Mouse (Mus musculus): ENCODE measurements around the gene Entpd1. TPM values are rescaled to one million over a fixed set of nuclear protein-coding genes. Genes with fewer than 3 reads are reported as not detected.
"Not testable (repeated sequence)": the region's sequence is repeated elsewhere in the genome, so short reads cannot be mapped to it uniquely, and the experiment has no call there.

The Entpd1 gene
- polyA plus RNA-seq, 1 experiment from 2014 or later, result 3.8 TPM

- Histone ChIP-seq H3K4me1 (replicated peaks) (peaks cover 37% of the 10 kb centered on the region), H3K27ac (replicated peaks) (peak overlapping the region; percentile 61), H3K4me3 (replicated peaks) (peak overlapping the region; percentile 73), H3K27me3 (no peaks in the 10 kb centered on the region), H3K9me3 (replicated peaks) (no peaks in the 10 kb centered on the region), H3K9ac (peak overlapping the region; percentile 61), H3K36me3 (replicated peaks) (peaks cover 13% of the 10 kb centered on the region), H3K4me2 (peak overlapping the region; percentile 88)
- under 1% methylated on average over 18 of the region's 18 CpGs for WGBS (ENCODE audit: insufficient replicate concordance)
- peak; percentile 48 for ATAC-seq (ENCODE audit: insufficient read depth)
Observed at GRCm38 (mm10) chr19:40588847-40589529, 23.2 kb upstream of the Entpd1 start.

- Histone ChIP-seq H3K27me3 (no peaks in the 10 kb centered on the region), H3K27ac (replicated peaks) (peak overlapping the region; percentile 61; the same call in 1 of the 2 replicates), H3K36me3 (replicated peaks) (0 out of 2 replicates have a peak, but pooled peaks cover 10% of the 10 kb centered on the region), H3K4me1 (replicated peaks) (peaks cover 37% of the 10 kb centered on the region), H3K4me3 (replicated peaks) (peak overlapping the region; percentile 73), H3K9ac (0 out of 2 replicates have a peak overlapping the region, but pooled peaks have one; percentile 61), H3K9me3 (replicated peaks) (no peaks in the 10 kb centered on the region), H3K4me2 (peak overlapping the region; percentile 88)
- ATAC-seq (ENCODE audit: insufficient read depth), result no peak
- WGBS (ENCODE audit: insufficient replicate concordance), result 0% methylated on average over 10 of the region's 10 CpGs
Observed at GRCm38 (mm10) chr19:40589530-40589880, 22.7 kb upstream of the Entpd1 start.

- H3K27ac ChIP-seq (replicated peaks), result no peak overlapping the region
- H3K27me3 ChIP-seq, result no peaks in the 10 kb centered on the region
- H3K4me1 ChIP-seq (replicated peaks), result no peaks in the 10 kb centered on the region
- H3K36me3 ChIP-seq (replicated peaks), result no peaks in the 10 kb centered on the region
- H3K9ac ChIP-seq, result no peak overlapping the region
- no peak overlapping the region for H3K4me2 ChIP-seq
- 56% methylated on average over 3 of the region's 3 CpGs for WGBS (ENCODE audit: insufficient replicate concordance)
- H3K4me3 ChIP-seq (replicated peaks), result no peak overlapping the region
- ATAC-seq (ENCODE audit: insufficient read depth), result no peak
- H3K9me3 ChIP-seq (replicated peaks), result no peaks in the 10 kb centered on the region
Observed at GRCm38 (mm10) chr19:40595231-40595630, 16.9 kb upstream of the Entpd1 start.

- no peaks in the 10 kb centered on the region for H3K36me3 ChIP-seq (replicated peaks)
- WGBS (ENCODE audit: insufficient replicate concordance), result 77% methylated on average over 8 of the region's 8 CpGs
- no peak overlapping the region for H3K27ac ChIP-seq (replicated peaks)
- H3K4me1 ChIP-seq (replicated peaks), result no peaks in the 10 kb centered on the region
- no peak for ATAC-seq (ENCODE audit: insufficient read depth)
- no peak overlapping the region for H3K4me2 ChIP-seq
- H3K9me3 ChIP-seq (replicated peaks), result no peaks in the 10 kb centered on the region
- no peak overlapping the region for H3K9ac ChIP-seq
- no peaks in the 10 kb centered on the region for H3K27me3 ChIP-seq
- no peak overlapping the region for H3K4me3 ChIP-seq (replicated peaks)
Observed at GRCm38 (mm10) chr19:40595831-40596230, 16.3 kb upstream of the Entpd1 start.

GRCm38 (mm10) chr19:40600846-40601245, 11.3 kb upstream of the Entpd1 start:
- H3K27me3 ChIP-seq; H3K4me1 ChIP-seq (replicated peaks); H3K36me3 ChIP-seq (replicated peaks); H3K4me2 ChIP-seq; H3K9me3 ChIP-seq (replicated peaks); ATAC-seq (ENCODE audit: insufficient read depth); H3K4me3 ChIP-seq (replicated peaks); H3K9ac ChIP-seq; H3K27ac ChIP-seq (replicated peaks): not testable (repeated sequence)
- 70% methylated on average over 5 of the region's 5 CpGs for WGBS (ENCODE audit: insufficient replicate concordance)

GRCm38 (mm10) chr19:40601870-40602269, 10.3 kb upstream of the Entpd1 start:
- no peak for ATAC-seq (ENCODE audit: insufficient read depth)
- no peaks in the 10 kb centered on the region for H3K9me3 ChIP-seq (replicated peaks)
- H3K36me3 ChIP-seq (replicated peaks), result peaks cover 6% of the 10 kb centered on the region
- no peak overlapping the region for H3K4me2 ChIP-seq
- H3K27me3 ChIP-seq, result no peaks in the 10 kb centered on the region
- H3K27ac ChIP-seq (replicated peaks), result no peak overlapping the region
- WGBS (ENCODE audit: insufficient replicate concordance), result 35% methylated on average over 3 of the region's 3 CpGs
- no peak overlapping the region for H3K9ac ChIP-seq
- H3K4me1 ChIP-seq (replicated peaks), result no peaks in the 10 kb centered on the region
- H3K4me3 ChIP-seq (replicated peaks), result no peak overlapping the region

- WGBS (ENCODE audit: insufficient replicate concordance), result 83% methylated on average over 9 of the region's 9 CpGs
- H3K9me3 ChIP-seq (replicated peaks), result no peaks in the 10 kb centered on the region
- no peak overlapping the region for H3K4me3 ChIP-seq (replicated peaks)
- H3K9ac ChIP-seq, result no peak overlapping the region
- ATAC-seq (ENCODE audit: insufficient read depth), result no peak
- H3K27ac ChIP-seq (replicated peaks), result no peak overlapping the region
- H3K36me3 ChIP-seq (replicated peaks), result peaks cover 25% of the 10 kb centered on the region
- H3K27me3 ChIP-seq, result no peaks in the 10 kb centered on the region
- H3K4me2 ChIP-seq, result no peak overlapping the region
- no peaks in the 10 kb centered on the region for H3K4me1 ChIP-seq (replicated peaks)
Observed at GRCm38 (mm10) chr19:40605189-40605588, 7.0 kb upstream of the Entpd1 start.

- no peak for ATAC-seq (ENCODE audit: insufficient read depth)
Observed at GRCm38 (mm10) chr19:40607676-40608075, 4.5 kb upstream of the Entpd1 start.

GRCm38 (mm10) chr19:40614811-40615210, 2.6 kb downstream of the Entpd1 start:
- Histone ChIP-seq H3K27me3 (peaks cover 19% of the 10 kb centered on the region), H3K4me1 (replicated peaks) (peaks cover 12% of the 10 kb centered on the region), H3K27ac (replicated peaks) (no peak overlapping the region), H3K36me3 (replicated peaks) (no peaks in the 10 kb centered on the region), H3K9ac (no peak overlapping the region), H3K4me2 (no peak overlapping the region), H3K4me3 (replicated peaks) (no peak overlapping the region), H3K9me3 (replicated peaks) (no peaks in the 10 kb centered on the region)
- no peak for ATAC-seq (ENCODE audit: insufficient read depth)
- 63% methylated on average over 7 of the region's 7 CpGs for WGBS (ENCODE audit: insufficient replicate concordance)

More at GRCm38 (mm10) chr19:40607676-40608075, 4.5 kb upstream of the Entpd1 start:
- Histone ChIP-seq H3K4me2 (no peak overlapping the region), H3K4me1 (replicated peaks) (peaks cover 11% of the 10 kb centered on the region), H3K9ac (no peak overlapping the region), H3K9me3 (replicated peaks) (no peaks in the 10 kb centered on the region), H3K4me3 (replicated peaks) (no peak overlapping the region), H3K27ac (replicated peaks) (no peak overlapping the region), H3K27me3 (no peaks in the 10 kb centered on the region), H3K36me3 (replicated peaks) (peaks cover 25% of the 10 kb centered on the region)
- WGBS (ENCODE audit: insufficient replicate concordance), result 58% methylated on average over 6 of the region's 6 CpGs

- Histone ChIP-seq H3K4me3 (replicated peaks) (no peak overlapping the region), H3K9ac (no peak overlapping the region), H3K4me1 (replicated peaks) (peaks cover 12% of the 10 kb centered on the region), H3K9me3 (replicated peaks) (no peaks in the 10 kb centered on the region), H3K4me2 (no peak overlapping the region), H3K36me3 (replicated peaks) (no peaks in the 10 kb centered on the region), H3K27me3 (peaks cover 19% of the 10 kb centered on the region), H3K27ac (replicated peaks) (no peak overlapping the region)
- 66% methylated on average over 7 of the region's 7 CpGs for WGBS (ENCODE audit: insufficient replicate concordance)
- no peak for ATAC-seq (ENCODE audit: insufficient read depth)
Observed at GRCm38 (mm10) chr19:40616021-40616420, 3.9 kb downstream of the Entpd1 start.

GRCm38 (mm10) chr19:40621616-40622015, 9.4 kb downstream of the Entpd1 start:
- H3K36me3 ChIP-seq (replicated peaks); H3K9me3 ChIP-seq (replicated peaks); H3K4me2 ChIP-seq; H3K27ac ChIP-seq (replicated peaks); H3K4me1 ChIP-seq (replicated peaks); H3K27me3 ChIP-seq; H3K4me3 ChIP-seq (replicated peaks); ATAC-seq (ENCODE audit: insufficient read depth); H3K9ac ChIP-seq: not testable (repeated sequence)
- WGBS (ENCODE audit: insufficient replicate concordance), result 58% methylated on average over 16 of the region's 26 CpGs

GRCm38 (mm10) chr19:40625935-40626334, 13.8 kb downstream of the Entpd1 start:
- no peak overlapping the region for H3K27ac ChIP-seq (replicated peaks)
- no peak for ATAC-seq (ENCODE audit: insufficient read depth)
- WGBS (ENCODE audit: insufficient replicate concordance), result 71% methylated on average over 12 of the region's 12 CpGs
- H3K4me1 ChIP-seq (replicated peaks), result no peaks in the 10 kb centered on the region
- H3K9me3 ChIP-seq (replicated peaks), result no peaks in the 10 kb centered on the region
- no peak overlapping the region for H3K4me3 ChIP-seq (replicated peaks)
- no peak overlapping the region for H3K4me2 ChIP-seq
- H3K9ac ChIP-seq, result no peak overlapping the region
- no peaks in the 10 kb centered on the region for H3K27me3 ChIP-seq
- no peaks in the 10 kb centered on the region for H3K36me3 ChIP-seq (replicated peaks)

Data from liver, embryonic 15.5 days (tissue).